Mouse (Mus musculus): ENCODE measurements around the gene Dyrk1a.

DNA sequence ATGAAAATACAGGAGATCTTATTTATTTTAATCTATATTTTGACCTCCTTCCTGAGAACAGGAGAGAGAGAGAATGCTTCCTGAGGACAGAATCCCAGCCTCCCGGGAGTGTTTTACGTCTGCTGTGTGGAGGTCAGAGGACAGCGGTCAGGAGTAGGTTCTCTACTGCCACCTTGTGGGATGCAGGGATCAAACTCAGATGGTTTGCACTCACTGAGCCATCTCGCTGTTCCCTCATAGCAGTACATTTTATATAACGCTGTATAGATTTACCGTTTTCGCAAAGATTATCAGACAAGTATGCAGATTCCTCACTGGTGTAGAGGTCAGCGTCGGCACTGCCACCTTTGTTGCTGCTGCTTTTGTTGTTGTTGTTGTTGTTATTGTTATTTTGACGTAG is 48.7 kb downstream of the Dyrk1a start:
- TF ChIP-seq CTCF (conservative IDR thresholded peaks at IDR 0.05; ENCODE audit: insufficient read depth, insufficient read length, low read depth, low read length) (peak; percentile 98), POLR2A (IDR thresholded peaks at IDR 0.05; ENCODE audit: low read depth, low read length) (no peak)

Data from kidney, adult 2 months (tissue).